Mouse (Mus musculus) megakaryocyte-erythroid progenitor cell, adult 5-6 weeks (primary cell): ENCODE measurements around the gene Cacna1h. TPM values are rescaled to one million over a fixed set of nuclear protein-coding genes. Genes with fewer than 3 reads are reported as not detected.

Source experiments
- ATAC-seq: replicated peaks from 2 replicates; pipeline ENCODE4 v1.8.0; 2016; ENCODE audit warnings: mild to moderate bottlenecking, inconsistent platforms; ENCODE audit not compliant: severe bottlenecking, poor library complexity, low FRiP score, low TSS enrichment
- total RNA-seq, 2 experiments: library from RNA; stranded (forward) in 1 of 2; stranded (reverse) in 1 of 2; fragments of 200-1000, 215-1000 nt in 1 of 2; fragments of >200 nt in 1 of 2; fragmentation: Nextera tagmentation in 1 of 2; gene quantifications; 2 replicates each; pipeline ENCODE4 v1.2.3; 2014 to 2017

The Cacna1h gene
- total RNA-seq, 2 experiments from 2014 or later: 3.8 TPM; not detected in 1

- no peak for ATAC-seq
Measured at GRCm38 (mm10) chr17:25345462-25345861, 88.1 kb downstream of the Cacna1h start, which contains the start of gene Tpsab1. TSS of gene Tpsab1 (minus strand) at chr17:25345562.

- no peak for ATAC-seq
Measured at GRCm38 (mm10) chr17:25341490-25341889, 92.1 kb downstream of the Cacna1h start.

GRCm38 (mm10) chr17:25340003-25340402 is 93.6 kb downstream of the Cacna1h start:
- ATAC-seq: no peak

- no peak for ATAC-seq
Measured at GRCm38 (mm10) chr17:25338218-25338617, 95.4 kb downstream of the Cacna1h start.

GRCm38 (mm10) chr17:25333943-25334342 is 99.6 kb downstream of the Cacna1h start:
- ATAC-seq: peak; percentile 68

- no peak for ATAC-seq
Measured at GRCm38 (mm10) chr17:25332321-25332720, 101.3 kb downstream of the Cacna1h start.

Other genes starting within 250 kb of the Cacna1h start
- 25.4 and 34.8 TPM in 2 replicates for gene BC003965, start 249.2 kb downstream of the Cacna1h start, total RNA-seq (2014; fragmentation: Nextera tagmentation)
- gene BC003965, start 249.2 kb downstream of the Cacna1h start, total RNA-seq (2017): 16.3 and 18.3 TPM in 2 replicates
- gene Unkl, start 245.4 kb downstream of the Cacna1h start, total RNA-seq (2014; fragmentation: Nextera tagmentation): 11.5 and 20.5 TPM in 2 replicates
- 9.8 and 14.2 TPM in 2 replicates for gene Unkl, start 245.4 kb downstream of the Cacna1h start, total RNA-seq (2017)
- 13.9 and 14.2 TPM in 2 replicates for gene Gnptg, start 193.7 kb downstream of the Cacna1h start, total RNA-seq (2014; fragmentation: Nextera tagmentation)
- gene Gnptg, start 193.7 kb downstream of the Cacna1h start, total RNA-seq (2017): 10.9 and 12.9 TPM in 2 replicates
- gene Tsr3, start 193.6 kb downstream of the Cacna1h start, total RNA-seq (2014; fragmentation: Nextera tagmentation): 20.1 and 29.2 TPM in 2 replicates
- 33.3 and 33.7 TPM in 2 replicates for gene Tsr3, start 193.6 kb downstream of the Cacna1h start, total RNA-seq (2017)
- gene Baiap3, start 177.4 kb downstream of the Cacna1h start, total RNA-seq (2014; fragmentation: Nextera tagmentation): 1.4 TPM in 1 of 2 replicates, not detected in the other
- 2.7 TPM in 1 of 2 replicates, not detected in the other for gene Baiap3, start 177.4 kb downstream of the Cacna1h start, total RNA-seq (2017)
- gene Ube2i, start 159.2 kb downstream of the Cacna1h start, total RNA-seq (2014; fragmentation: Nextera tagmentation): 430 and 467 TPM in 2 replicates
- 338 and 373 TPM in 2 replicates for gene Ube2i, start 159.2 kb downstream of the Cacna1h start, total RNA-seq (2017)
- gene Prss34, start 135.4 kb downstream of the Cacna1h start, total RNA-seq (2014; fragmentation: Nextera tagmentation): not detected in 2 replicates
- 0.72 TPM in 1 of 2 replicates, not detected in the other for gene Prss34, start 135.4 kb downstream of the Cacna1h start, total RNA-seq (2017)
- not detected in 2 replicates for gene Prss28, start 125.1 kb downstream of the Cacna1h start, total RNA-seq (2014; fragmentation: Nextera tagmentation)
- gene Prss28, start 125.1 kb downstream of the Cacna1h start, total RNA-seq (2017): not detected in 2 replicates
- not detected in 2 replicates for gene Prss29, start 115.1 kb downstream of the Cacna1h start, total RNA-seq (2014; fragmentation: Nextera tagmentation)
- not detected in 2 replicates for gene Prss29, start 115.1 kb downstream of the Cacna1h start, total RNA-seq (2017)
- gene Tpsab1, start 88.2 kb downstream of the Cacna1h start, total RNA-seq (2014; fragmentation: Nextera tagmentation): not detected in 2 replicates
- not detected in 2 replicates for gene Tpsab1, start 88.2 kb downstream of the Cacna1h start, total RNA-seq (2017)
- not detected in 2 replicates for gene Tpsb2, start 67.5 kb downstream of the Cacna1h start, total RNA-seq (2014; fragmentation: Nextera tagmentation)
- not detected in 2 replicates for gene Tpsb2, start 67.5 kb downstream of the Cacna1h start, total RNA-seq (2017)
- not detected in 2 replicates for gene Tpsg1, start 64.5 kb downstream of the Cacna1h start, total RNA-seq (2014; fragmentation: Nextera tagmentation)
- gene Tpsg1, start 64.5 kb downstream of the Cacna1h start, total RNA-seq (2017): not detected in 2 replicates
- not detected in 2 replicates for gene Tekt4, start 20.8 kb upstream of the Cacna1h start, total RNA-seq (2014; fragmentation: Nextera tagmentation)
- not detected in 2 replicates for gene Tekt4, start 20.8 kb upstream of the Cacna1h start, total RNA-seq (2017)
- not detected in 2 replicates for gene Sstr5, start 63.5 kb upstream of the Cacna1h start, total RNA-seq (2014; fragmentation: Nextera tagmentation)
- gene Sstr5, start 63.5 kb upstream of the Cacna1h start, total RNA-seq (2017): not detected in 2 replicates
- gene Sox8, start 136.9 kb upstream of the Cacna1h start, total RNA-seq (2014; fragmentation: Nextera tagmentation): not detected in 2 replicates
- gene Sox8, start 136.9 kb upstream of the Cacna1h start, total RNA-seq (2017): not detected in 2 replicates
- 17.6 and 24.2 TPM in 2 replicates for gene Lmf1, start 145.3 kb upstream of the Cacna1h start, total RNA-seq (2014; fragmentation: Nextera tagmentation)
- 3.2 and 4.8 TPM in 2 replicates for gene Lmf1, start 145.3 kb upstream of the Cacna1h start, total RNA-seq (2017)